Mouse (Mus musculus) adrenal gland, postnatal 36 days (tissue): ENCODE data around the gene Gm21936. TPM values are rescaled to one million over a fixed set of nuclear protein-coding genes. Genes with fewer than 3 reads are reported as not detected.
"Not testable (repeated sequence)": the region's sequence is repeated elsewhere in the genome, so short reads cannot be mapped to it uniquely, and the experiment has no call there.

Experiments used
- DNase-seq, 2 experiments: peaks; one replicate each; pipeline ENCODE4 v3.0.0; 2021; ENCODE audit warnings: mixed read lengths in 1 of 2
- long read RNA-seq, 2 experiments: library from polyadenylated mRNA; stranded (forward); transcript quantifications; one replicate each; pipeline ENCODE4 v2.0.0; 2021; ENCODE audit warnings: borderline sequencing depth in 2 of 2
- total RNA-seq, 2 experiments: library from RNA; stranded (reverse); gene quantifications; 2 replicates each; pipeline ENCODE4 v1.2.3; 2021

The Gm21936 gene
- total RNA-seq = not detected
- long read RNA-seq, experiment 1 = 0 reads
- long read RNA-seq, experiment 2 = 0 reads

GRCm38 (mm10) chr12:87795212-87795611 lies at the start of gene Gm21936:
TSS of gene Gm21936 (plus strand) at chr12:87795512.
- DNase-seq = not testable (repeated sequence)

GRCm38 (mm10) chr12:87775655-87776054 lies 19.7 kb upstream of the Gm21936 start, which contains the start of gene Gm21319:
TSS of gene Gm21319 (minus strand) at chr12:87775755.
- not testable (repeated sequence) for DNase-seq

DNA sequence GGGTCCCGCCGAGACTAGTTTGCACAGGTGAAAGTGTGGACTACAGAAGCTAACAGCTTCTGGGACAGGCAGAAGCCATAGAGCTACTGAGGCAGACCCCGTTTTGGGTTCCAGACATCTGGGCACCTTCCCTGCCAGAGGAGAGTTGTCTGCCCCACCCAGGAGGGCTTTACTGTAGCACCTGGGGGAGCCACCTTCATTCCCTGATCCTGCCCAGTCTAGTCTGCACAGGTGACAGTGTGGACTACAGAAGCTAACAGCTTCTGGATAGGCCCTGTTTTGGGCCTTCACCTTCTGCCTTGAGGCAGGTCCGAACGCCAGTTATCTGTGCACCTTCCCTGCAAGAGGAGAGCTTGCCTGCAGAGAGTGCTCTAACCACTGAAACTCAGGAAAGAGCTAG lies 2.7 kb downstream of the Gm21936 start:
- DNase-seq = not testable (repeated sequence)

- not testable (repeated sequence) for DNase-seq
Observed at GRCm38 (mm10) chr12:87816277-87816676, 21.0 kb downstream of the Gm21936 start, which contains the start of gene BB287469. TSS of gene BB287469 (plus strand) at chr12:87816577.

GRCm38 (mm10) chr12:87842239-87842638 lies 46.9 kb downstream of the Gm21936 start, which contains the start of gene Gm2001:
TSS of gene Gm2001 (minus strand) at chr12:87842339.
- DNase-seq = not testable (repeated sequence)

Other genes starting within 250 kb of the Gm21936 start
- not detected for gene Oog1, start 192.8 kb upstream of the Gm21936 start, total RNA-seq
- gene Gm4027, start 176.6 kb upstream of the Gm21936 start, total RNA-seq = not detected
- not detected for gene Gm16381, start 150.9 kb upstream of the Gm21936 start, total RNA-seq
- gene Gm21319, start 19.8 kb upstream of the Gm21936 start, total RNA-seq = not detected
- not detected for gene BB287469, start 21.1 kb downstream of the Gm21936 start, total RNA-seq
- not detected for gene Gm2001, start 46.8 kb downstream of the Gm21936 start, total RNA-seq
- gene Gm2016, start 78.6 kb downstream of the Gm21936 start, total RNA-seq = not detected
- not detected for gene Gm2022, start 99.9 kb downstream of the Gm21936 start, total RNA-seq
- not detected for gene Gm2035, start 124.3 kb downstream of the Gm21936 start, total RNA-seq
- gene Gm2042, start 158.6 kb downstream of the Gm21936 start, total RNA-seq = not detected
- not detected for gene Gm2075, start 216.3 kb downstream of the Gm21936 start, total RNA-seq
- not detected for gene Gm6803, start 223.3 kb downstream of the Gm21936 start, total RNA-seq
- not detected for gene Gm2056, start 231.5 kb downstream of the Gm21936 start, total RNA-seq